Mouse (Mus musculus): ENCODE results near the gene Gm11985. TPM values are rescaled to one million over a fixed set of nuclear protein-coding genes. Genes with fewer than 3 reads are reported as not detected.

Gene Gm11985
- polyA plus RNA-seq, 1 experiment from 2014 or later, result 0.16 TPM

- no peak overlapping the region for H3K27ac ChIP-seq (ENCODE audit: low read length)
- no peak for ATAC-seq (ENCODE audit: low FRiP score, low TSS enrichment)
- WGBS, result 86% methylated on average over 5 of the region's 5 CpGs
Observed at GRCm38 (mm10) chr11:7133736-7134135, 54.6 kb downstream of the Gm11985 start.

More at GRCm38 (mm10) chr11:7133736-7134135, 54.6 kb downstream of the Gm11985 start:
- Histone ChIP-seq H3K36me3 (ENCODE audit: insufficient read depth, low read length) (no peaks in the 10 kb centered on the region), H3K4me3 (ENCODE audit: low read length) (no peak overlapping the region), H3K27me3 (ENCODE audit: insufficient read depth, low read length) (no peaks in the 10 kb centered on the region), H3K9ac (replicated peaks; ENCODE audit: low read length) (no peak overlapping the region), H3K4me2 (replicated peaks; ENCODE audit: low read depth, low read length) (no peak overlapping the region), H3K4me1 (ENCODE audit: insufficient read depth, low read length) (no peaks in the 10 kb centered on the region), H3K9me3 (ENCODE audit: low read length) (no peaks in the 10 kb centered on the region)

Other genes starting within 250 kb of the Gm11985 start
- 1.6 and 1.9 TPM in 2 replicates for gene Adcy1, start 125.1 kb downstream of the Gm11985 start, polyA plus RNA-seq (2015; fragmentation: Nextera tagmentation; extraction: Ambion mirVana)
- 7.1 and 9.3 TPM in 2 replicates for gene Igfbp1, start 9.2 kb upstream of the Gm11985 start, polyA plus RNA-seq (2015; fragmentation: Nextera tagmentation; extraction: Ambion mirVana)
- 85.9 and 97.3 TPM in 2 replicates for gene Igfbp3, start 25.4 kb upstream of the Gm11985 start, polyA plus RNA-seq (2015; fragmentation: Nextera tagmentation; extraction: Ambion mirVana)